Mouse (Mus musculus): Measurements from ENCODE around the gene Rrbp1. TPM values are rescaled to one million over a fixed set of nuclear protein-coding genes. Genes with fewer than 3 reads are reported as not detected.

Gene Rrbp1
- total and polyA plus RNA-seq, 3 experiments = 56.7 to 128 (median 127) TPM

- Histone ChIP-seq H3K79me2 (ENCODE audit: control insufficient read depth, insufficient read depth, low read length, poor library complexity) (peaks cover 25% of the 10 kb centered on the region), H3K4me3 (ENCODE audit: control insufficient read depth in 1 of 2, insufficient read depth in 1 of 2, low read depth in 2 of 2, low read length in 2 of 2) (peak overlapping the region; percentile 21 to 83; a peak in 3 of 4 replicates), H3K27me3 (ENCODE audit: control insufficient read depth in 1 of 2, insufficient read depth in 2 of 2, low read length in 2 of 2) (no peaks in the 10 kb centered on the region), H3K4me1 (ENCODE audit: control insufficient read depth in 1 of 2, insufficient read depth in 2 of 2, low read length in 2 of 2) (peaks cover 12 to 22% of the 10 kb centered on the region in 2 experiments), H3K9me3 (replicated peaks; ENCODE audit: insufficient read depth, low read length) (no peaks in the 10 kb centered on the region), H3K27ac (ENCODE audit: control insufficient read depth, low read depth, low read length) (peak overlapping the region; percentile 49; the same call in 1 of the 2 replicates), H3K9ac (ENCODE audit: control insufficient read depth, low read depth, low read length, poor library complexity, severe bottlenecking) (peak overlapping the region; percentile 41), H3K36me3 (ENCODE audit: control insufficient read depth in 1 of 2, insufficient read depth in 2 of 2, low read length in 2 of 2) (peaks cover 0 to 38% of the 10 kb centered on the region in 2 experiments; a peak in 2 of 4 replicates)
- TF ChIP-seq ZMIZ1 (IDR thresholded peaks at IDR 0.05; ENCODE audit: low read depth, low read length) = no peak
- peak; percentile 70 for TF ChIP-seq TAL1 (IDR thresholded peaks at IDR 0.05; ENCODE audit: low read length)
- peak; percentile 79 to 83 for TF ChIP-seq EP300 (IDR thresholded peaks at IDR 0.05; ENCODE audit: low read depth in 1 of 2, low read length in 2 of 2)
- peak; percentile 62 for TF ChIP-seq RCOR1 (IDR thresholded peaks at IDR 0.05; ENCODE audit: low read depth, low read length)
- no peak for TF ChIP-seq MAFK (IDR thresholded peaks at IDR 0.05; ENCODE audit: borderline replicate concordance, low read depth, low read length)
- no peak for TF ChIP-seq USF2 (IDR thresholded peaks at IDR 0.05; ENCODE audit: borderline replicate concordance in 1 of 2, insufficient read depth in 1 of 2, low read depth in 1 of 2, low read length in 2 of 2)
- no peak for TF ChIP-seq SMC3 (IDR thresholded peaks at IDR 0.05; ENCODE audit: low read depth, low read length)
- no peak for TF ChIP-seq POLR2AphosphoS5 (IDR thresholded peaks at IDR 0.05; ENCODE audit: borderline replicate concordance, low read depth, low read length)
- no peak for TF ChIP-seq CHD2 (IDR thresholded peaks at IDR 0.05; ENCODE audit: low read length)
- no peak for TF ChIP-seq MEF2A (IDR thresholded peaks at IDR 0.05; ENCODE audit: extremely low read depth, insufficient replicate concordance, low read depth, low read length, poor library complexity, severe bottlenecking)
- TF ChIP-seq KAT2A (conservative IDR thresholded peaks at IDR 0.05; ENCODE audit: low read depth, low read length) = no peak
- TF ChIP-seq MYC (IDR thresholded peaks at IDR 0.05; ENCODE audit: low read depth, low read length) = peak; percentile 75; the same call in 1 of the 2 replicates
- no peak for TF ChIP-seq MAZ (IDR thresholded peaks at IDR 0.05; ENCODE audit: low read depth, low read length)
- no peak for TF ChIP-seq ELF1 (IDR thresholded peaks at IDR 0.05; ENCODE audit: low read depth, low read length)
- peak; percentile 60 for TF ChIP-seq ETS1 (IDR thresholded peaks at IDR 0.05; ENCODE audit: low read depth, low read length)
- TF ChIP-seq MYB (IDR thresholded peaks at IDR 0.05; ENCODE audit: low read depth, low read length) = no peak
- TF ChIP-seq TBP (IDR thresholded peaks at IDR 0.05; ENCODE audit: low read depth, low read length) = no peak
- no peak for TF ChIP-seq JUND (IDR thresholded peaks at IDR 0.05; ENCODE audit: low read depth, low read length)
- peak; percentile 76 for TF ChIP-seq TCF12 (IDR thresholded peaks at IDR 0.05; ENCODE audit: low read depth, low read length)
- TF ChIP-seq E2F4 (IDR thresholded peaks at IDR 0.05; ENCODE audit: borderline replicate concordance, low read depth, low read length) = no peak
- no peak for TF ChIP-seq GABPA (IDR thresholded peaks at IDR 0.05; ENCODE audit: low read depth, low read length)
- TF ChIP-seq CTCF (IDR thresholded peaks at IDR 0.05 in 2 of 3, conservative IDR thresholded peaks at IDR 0.05 in 1 of 3; ENCODE audit: control insufficient read depth in 1 of 3, insufficient read depth in 1 of 3, low read depth in 2 of 3, low read length in 3 of 3, poor library complexity in 1 of 3, severe bottlenecking in 1 of 3) = no peak
- TF ChIP-seq GATA1 (IDR thresholded peaks at IDR 0.05; ENCODE audit: low read depth, low read length) = peak; percentile 65
- TF ChIP-seq MXI1 (IDR thresholded peaks at IDR 0.05; ENCODE audit: low read depth, low read length) = peak; percentile 82
- no peak for TF ChIP-seq CHD1 (IDR thresholded peaks at IDR 0.05; ENCODE audit: low read depth, low read length)
- no peak for TF ChIP-seq USF1 (IDR thresholded peaks at IDR 0.05; ENCODE audit: low read depth, low read length)
- TF ChIP-seq POLR2AphosphoS2 (IDR thresholded peaks at IDR 0.05; ENCODE audit: low read length) = no peak
- no peak for TF ChIP-seq ZNF384 (IDR thresholded peaks at IDR 0.05; ENCODE audit: low read depth, low read length)
- TF ChIP-seq RAD21 (IDR thresholded peaks at IDR 0.05; ENCODE audit: low read depth, low read length) = no peak
- TF ChIP-seq HCFC1 (IDR thresholded peaks at IDR 0.05; ENCODE audit: low read depth, low read length) = no peak
- peak; percentile 60 for TF ChIP-seq MAX (IDR thresholded peaks at IDR 0.05; ENCODE audit: low read length)
- no peak for TF ChIP-seq POLR2A (IDR thresholded peaks at IDR 0.05; ENCODE audit: control insufficient read depth in 1 of 2, insufficient read depth in 1 of 2, low read depth in 1 of 2, low read length in 2 of 2, poor library complexity in 1 of 2)
- TF ChIP-seq ZC3H11A (IDR thresholded peaks at IDR 0.05; ENCODE audit: low read depth, low read length) = no peak
- no peak for TF ChIP-seq BHLHE40 (IDR thresholded peaks at IDR 0.05; ENCODE audit: borderline replicate concordance, low read depth, low read length)
- TF ChIP-seq SIN3A (IDR thresholded peaks at IDR 0.05; ENCODE audit: low read length) = peak; percentile 68
- DNase-seq (ENCODE audit: low read depth, low spot score) = peak; percentile 75
Observed at GRCm38 (mm10) chr2:143917622-143918021, 93.4 kb downstream of the Rrbp1 start.
